Mouse (Mus musculus) small intestine, adult 2 months (tissue): Measurements from ENCODE around the gene St3gal5. TPM values are rescaled to one million over a fixed set of nuclear protein-coding genes. Genes with fewer than 3 reads are reported as not detected.

Source experiments
- H3K27ac ChIP-seq: fragments of 200-500 bp; 2 replicates; pipeline ENCODE4 v1.5.1; 2012; ENCODE audit warnings: low read depth, low read length, control low read depth, inconsistent platforms; ENCODE audit not compliant: insufficient read depth
- H3K27me3 ChIP-seq: fragments of 200-500 bp; 2 replicates; pipeline ENCODE4 v1.6.1; 2012; ENCODE audit warnings: mild to moderate bottlenecking, moderate library complexity, low read length, inconsistent platforms; ENCODE audit not compliant: control insufficient read depth, insufficient read depth
- H3K36me3 ChIP-seq: fragments of 200-500 bp; 2 replicates; pipeline ENCODE4 v1.6.1; 2012; ENCODE audit warnings: mild to moderate bottlenecking, low read length, control low read depth, inconsistent platforms; ENCODE audit not compliant: control insufficient read depth, insufficient read depth
- H3K4me1 ChIP-seq: fragments of 200-500 bp; 2 replicates; pipeline ENCODE4 v1.6.1; 2012; ENCODE audit warnings: low read length, inconsistent platforms, mixed read lengths; ENCODE audit not compliant: control insufficient read depth, insufficient read depth, insufficient read length
- H3K4me3 ChIP-seq: fragments of 200-500 bp; 2 replicates; pipeline ENCODE4 v1.5.1; 2012; ENCODE audit warnings: low read depth, mild to moderate bottlenecking, control low read depth, inconsistent platforms, low read length, moderate library complexity
- CTCF ChIP-seq: fragments of 200-500 bp; IDR thresholded peaks from 2 replicates; pipeline ENCODE4 v1.5.1; 2012; ENCODE audit warnings: low read depth, mild to moderate bottlenecking, control low read depth, inconsistent platforms, low read length, moderate library complexity, mixed read lengths; ENCODE audit not compliant: insufficient replicate concordance, insufficient read length; ENCODE audit errors: extremely low read depth
- POLR2A ChIP-seq: fragments of 200-500 bp; IDR thresholded peaks from 2 replicates; pipeline ENCODE4 v1.6.1; 2012; ENCODE audit warnings: low read depth, mild to moderate bottlenecking, control low read depth, inconsistent platforms, low read length, moderate library complexity
- WGBS: fragments of 180-500 bp; shearing (Covaris S2); methylation state at CpG from one replicate; pipeline ENCODE4 v1.1.7; 2018; 5-methylcytosine and 5-hydroxymethylcytosine counted together
- polyA plus RNA-seq: library from polyadenylated mRNA; depleted of rRNA; stranded (reverse); fragments of >200 nt; gene quantifications from 2 replicates; pipeline ENCODE4 v1.2.3, GENCODE M21; 2012

Gene St3gal5
- polyA plus RNA-seq, 1 experiment: 2.8 TPM

GRCm38 (mm10) chr6:72179562-72180502 is 82.4 kb downstream of the St3gal5 start:
- no peaks in the 10 kb centered on the region for H3K36me3 ChIP-seq
- TF ChIP-seq CTCF (no peak), POLR2A (no peak)
- H3K4me3 ChIP-seq: no peak overlapping the region
- H3K27ac ChIP-seq: no peak overlapping the region
- 48% methylated on average over 12 of the region's 12 CpGs for WGBS
- H3K4me1 ChIP-seq: no peaks in the 10 kb centered on the region
- no peaks in the 10 kb centered on the region for H3K27me3 ChIP-seq

DNA sequence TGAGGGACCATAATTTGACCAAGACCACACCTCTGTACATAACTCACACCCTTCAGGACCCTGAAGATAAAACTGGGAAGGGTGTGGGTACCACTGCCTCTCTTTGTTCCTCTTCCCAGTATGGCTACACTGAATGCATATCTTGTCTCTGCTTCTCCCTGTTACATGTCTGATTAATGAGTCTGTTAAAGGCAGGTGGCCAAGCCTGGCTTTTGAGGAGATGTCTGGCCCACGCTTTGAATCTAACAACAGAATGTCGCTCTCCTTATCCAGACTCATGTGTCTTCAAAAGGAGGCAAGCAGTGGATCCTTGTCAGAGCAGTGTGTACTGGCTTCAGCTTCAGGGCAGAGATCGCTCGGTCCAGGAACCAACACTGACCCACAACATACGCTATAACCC is 87.2 kb downstream of the St3gal5 start:
- no peak for TF ChIP-seq CTCF
- TF ChIP-seq POLR2A: no peak
- 88% methylated on average over 5 of the region's 5 CpGs for WGBS
- no peak overlapping the region for H3K27ac ChIP-seq
- H3K27me3 ChIP-seq: peaks cover 4% of the 10 kb centered on the region; the same call in 1 of the 2 replicates
- H3K4me3 ChIP-seq: no peak overlapping the region
- no peaks in the 10 kb centered on the region for H3K36me3 ChIP-seq
- 0 out of 2 replicates have a peak, but pooled peaks cover 2% of the 10 kb centered on the region for H3K4me1 ChIP-seq

DNA sequence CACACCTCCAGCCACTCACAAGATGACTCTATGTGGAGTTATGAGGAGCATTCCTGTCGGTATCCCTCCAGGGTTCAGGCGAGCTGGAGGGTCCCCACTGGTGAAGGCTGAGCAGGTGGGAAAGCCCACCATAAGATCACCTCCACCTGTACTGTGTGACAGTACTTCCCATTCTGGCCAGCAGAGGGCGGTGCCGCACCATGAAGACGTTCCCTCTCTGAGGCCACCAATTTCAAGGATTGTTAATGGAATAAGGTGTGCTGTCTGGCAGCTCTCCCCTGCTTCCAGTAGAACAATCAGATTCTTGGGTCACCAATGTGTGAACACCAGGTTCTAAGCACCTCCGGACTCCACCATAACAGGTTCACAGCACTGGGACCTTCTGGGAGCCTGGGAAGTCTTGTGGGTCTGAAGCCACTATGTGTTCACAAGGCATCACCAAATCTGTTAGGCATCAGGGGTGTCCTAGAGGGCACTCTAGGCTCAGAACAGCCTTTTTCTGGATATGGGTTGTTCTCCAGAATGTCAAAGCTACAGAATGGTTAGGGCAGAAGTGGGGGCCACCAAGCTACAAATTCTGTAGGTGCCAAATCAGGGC is 88.6 kb downstream of the St3gal5 start:
- Histone ChIP-seq H3K27ac (no peak overlapping the region), H3K4me3 (no peak overlapping the region), H3K36me3 (no peaks in the 10 kb centered on the region), H3K27me3 (peaks cover 7% of the 10 kb centered on the region; the same call in 1 of the 2 replicates), H3K4me1 (0 out of 2 replicates have a peak, but pooled peaks cover 2% of the 10 kb centered on the region)
- 1% methylated on average over 6 of the region's 6 CpGs for WGBS
- TF ChIP-seq POLR2A (no peak), CTCF (peak; percentile 90; the same call in 1 of the 2 replicates)

DNA sequence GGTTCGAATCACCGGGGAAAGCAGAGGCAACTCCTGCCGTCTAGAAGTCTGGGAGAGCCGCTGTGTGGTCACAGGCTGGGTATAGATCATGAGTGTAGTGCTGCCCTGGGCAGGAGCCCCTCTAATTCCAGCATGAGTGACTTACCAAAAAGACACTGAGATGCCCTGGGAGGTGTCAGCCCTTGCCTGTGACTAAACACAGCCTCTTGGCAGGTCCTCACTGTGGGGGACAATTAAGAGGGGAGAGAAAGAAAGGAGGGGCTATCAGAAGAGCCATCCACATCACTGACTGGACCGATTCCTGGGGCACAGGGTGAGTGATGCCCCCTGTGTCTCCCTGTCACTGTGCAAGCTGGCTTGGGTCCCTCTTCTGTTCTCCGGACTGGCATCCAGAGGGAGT is 89.4 kb downstream of the St3gal5 start:
- TF ChIP-seq CTCF (no peak), POLR2A (no peak)
- H3K36me3 ChIP-seq: no peaks in the 10 kb centered on the region
- WGBS: 89% methylated on average over 6 of the region's 6 CpGs
- H3K4me1 ChIP-seq: 0 out of 2 replicates have a peak, but pooled peaks cover 2% of the 10 kb centered on the region
- peaks cover 7% of the 10 kb centered on the region; the same call in 1 of the 2 replicates for H3K27me3 ChIP-seq
- H3K27ac ChIP-seq: no peak overlapping the region
- H3K4me3 ChIP-seq: no peak overlapping the region

GRCm38 (mm10) chr6:72189061-72189863 is 91.9 kb downstream of the St3gal5 start:
- WGBS: 9% methylated on average over 29 of the region's 29 CpGs
- Histone ChIP-seq H3K4me3 (no peak overlapping the region), H3K27ac (no peak overlapping the region), H3K27me3 (peaks cover 7% of the 10 kb centered on the region; the same call in 1 of the 2 replicates), H3K4me1 (0 out of 2 replicates have a peak, but pooled peaks cover 2% of the 10 kb centered on the region), H3K36me3 (no peaks in the 10 kb centered on the region)
- no peak for TF ChIP-seq CTCF
- no peak for TF ChIP-seq POLR2A

DNA sequence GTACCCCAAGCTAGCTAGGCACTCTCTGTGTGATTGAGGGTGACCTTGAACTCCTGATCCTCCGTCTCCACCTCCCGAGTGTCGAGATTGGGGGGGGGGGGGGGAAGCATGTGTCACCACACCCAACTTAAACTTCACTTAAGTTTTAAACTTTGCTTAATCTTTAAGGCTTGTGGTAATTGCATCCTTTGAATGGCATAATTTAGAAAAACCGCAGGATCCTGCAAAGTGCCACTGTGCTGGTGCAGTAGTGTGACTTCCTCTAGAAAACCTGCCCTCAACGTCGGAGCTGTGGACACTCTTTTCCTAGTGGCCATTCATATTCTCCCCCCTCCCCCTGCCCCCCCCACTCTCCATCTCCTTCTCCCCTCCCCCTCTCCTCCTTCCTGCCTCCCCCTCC is 92.7 kb downstream of the St3gal5 start:
- TF ChIP-seq CTCF: no peak
- TF ChIP-seq POLR2A: no peak
- WGBS: 31% methylated on average over 6 of the region's 6 CpGs
- H3K4me3 ChIP-seq: no peak overlapping the region
- H3K36me3 ChIP-seq: no peaks in the 10 kb centered on the region
- 0 out of 2 replicates have a peak, but pooled peaks cover 2% of the 10 kb centered on the region for H3K4me1 ChIP-seq
- no peak overlapping the region for H3K27ac ChIP-seq
- peaks cover 7% of the 10 kb centered on the region; the same call in 1 of the 2 replicates for H3K27me3 ChIP-seq

GRCm38 (mm10) chr6:72190577-72190976 is 93.2 kb downstream of the St3gal5 start:
- Histone ChIP-seq H3K27ac (no peak overlapping the region), H3K4me3 (no peak overlapping the region), H3K36me3 (no peaks in the 10 kb centered on the region), H3K27me3 (peaks cover 7% of the 10 kb centered on the region; the same call in 1 of the 2 replicates), H3K4me1 (0 out of 2 replicates have a peak, but pooled peaks cover 2% of the 10 kb centered on the region)
- WGBS: 76% methylated on average over 5 of the region's 5 CpGs
- TF ChIP-seq POLR2A (no peak), CTCF (no peak)
